Mouse (Mus musculus) hindbrain, postnatal 0 days (tissue): ENCODE data around the gene Cald1. TPM values are rescaled to one million over a fixed set of nuclear protein-coding genes. Genes with fewer than 3 reads are reported as not detected.

Experiments
- ATAC-seq: fragments of 200-750 bp; cut with Nextera tagmentation; 2 replicates; pipeline ENCODE4 v1.8.0; 2017; ENCODE audit warnings: mild to moderate bottlenecking, moderate TSS enrichment, moderate library complexity
- DNase-seq: peaks from one replicate; pipeline ENCODE4 v3.0.0-alpha.2; 2015; ENCODE audit warnings: low spot score
- H3K27ac ChIP-seq: fragments of 300-500 bp; sonication (generic); 2 replicates; pipeline ENCODE4 v1.5.1; 2014; ENCODE audit warnings: mild to moderate bottlenecking
- H3K27me3 ChIP-seq: fragments of 300-500 bp; sonication (generic); 2 replicates; pipeline ENCODE4 v1.6.1; 2014; ENCODE audit warnings: low read length, mixed read lengths; ENCODE audit not compliant: insufficient read depth
- H3K36me3 ChIP-seq: fragments of 300-500 bp; sonication (generic); 2 replicates; pipeline ENCODE4 v1.6.1; 2014; ENCODE audit warnings: low read length, mixed read lengths; ENCODE audit not compliant: insufficient read depth
- H3K4me1 ChIP-seq: fragments of 300-500 bp; sonication (generic); 2 replicates; pipeline ENCODE4 v1.6.1; 2014; ENCODE audit warnings: antibody characterized with exemption, low read length, mixed read lengths; ENCODE audit not compliant: insufficient read depth
- H3K4me2 ChIP-seq: fragments of 300-500 bp; sonication (generic); 2 replicates; pipeline ENCODE4 v1.6.1; 2014; ENCODE audit warnings: low read depth, mild to moderate bottlenecking, low read length, moderate library complexity, mixed read lengths
- H3K4me3 ChIP-seq: fragments of 300-500 bp; sonication (generic); 2 replicates; pipeline ENCODE4 v1.5.1; 2014; ENCODE audit warnings: low read length
- H3K9ac ChIP-seq: fragments of 300-500 bp; sonication (generic); replicated peaks from 2 replicates; pipeline ENCODE4 v1.6.1; 2014; ENCODE audit warnings: mild to moderate bottlenecking, low read length, moderate library complexity, mixed read lengths
- H3K9me3 ChIP-seq: fragments of 300-500 bp; sonication (generic); 2 replicates; pipeline ENCODE4 v1.6.1; 2016; ENCODE audit warnings: low read length, mixed read lengths
- CTCF ChIP-seq: IDR thresholded peaks from 2 replicates; pipeline ENCODE4 v1.5.1; 2016; ENCODE audit warnings: antibody characterized with exemption, control low read depth, low read depth
- WGBS: fragments of 180-500 bp; shearing (Covaris S2); extraction: QIAGEN DNeasy Blood & Tissue Kit; methylation state at CpG from one replicate; pipeline ENCODE4 v1.1.7; 2014; 5-methylcytosine and 5-hydroxymethylcytosine counted together
- polyA plus RNA-seq: library from polyadenylated mRNA; unstranded; fragments of >200 nt; fragmentation: Nextera tagmentation; extraction: Ambion mirVana; gene quantifications from 2 replicates; pipeline ENCODE4 v1.2.1, GENCODE M21; 2015
- total RNA-seq: library from RNA; depleted of rRNA; stranded (reverse); fragments of >200 nt; gene quantifications from 2 replicates; pipeline ENCODE4 v1.2.3, GENCODE M21; 2014

Cald1 gene
- total and polyA plus RNA-seq, 2 experiments from 2014 or later: 27.6 to 59.0 TPM

DNA sequence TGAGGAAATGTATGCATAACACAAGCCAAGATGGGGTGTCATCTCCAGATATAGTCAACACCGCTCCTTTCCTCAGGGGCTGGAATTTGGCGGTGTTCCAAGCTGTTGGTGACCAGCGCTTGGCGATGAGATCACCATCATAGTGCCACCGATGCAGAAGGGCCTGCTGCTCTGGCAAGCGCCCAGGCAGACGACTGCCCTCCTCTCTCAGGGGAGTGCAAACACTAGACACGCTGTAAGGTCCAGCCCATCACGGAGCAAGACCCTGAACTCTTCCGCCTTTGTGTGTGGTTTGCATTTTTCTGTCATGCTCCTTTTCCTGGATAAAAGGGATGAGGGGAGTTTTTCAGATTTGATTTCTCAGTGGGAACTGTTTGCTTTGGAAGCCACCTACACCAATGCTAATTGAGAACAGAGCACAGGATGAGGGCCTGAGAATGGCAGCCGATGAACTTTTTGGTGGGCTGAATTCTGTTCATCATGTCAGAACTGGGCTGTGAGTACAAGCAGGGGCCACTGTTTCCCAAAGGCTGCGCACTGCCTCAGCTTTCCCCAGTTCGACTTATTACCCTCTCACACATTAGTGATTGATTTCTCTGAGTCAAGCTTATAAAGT, 110.5 kb downstream of the Cald1 start:
- Histone ChIP-seq H3K9me3 (0 out of 2 replicates have a peak, but pooled peaks cover 3% of the 10 kb centered on the region), H3K36me3 (no peaks in the 10 kb centered on the region), H3K9ac (peak overlapping the region; percentile 65; the same call in 1 of the 2 replicates), H3K4me3 (peak overlapping the region; percentile 51), H3K4me2 (peak overlapping the region; percentile 75), H3K4me1 (peaks cover 15% of the 10 kb centered on the region), H3K27me3 (no peaks in the 10 kb centered on the region), H3K27ac (peak overlapping the region; percentile 76)
- ATAC-seq (peak; percentile 89), DNase-seq (peak; percentile 91)
- no peak for TF ChIP-seq CTCF
- 13% methylated on average over 13 of the region's 13 CpGs for WGBS

GRCm38 (mm10) chr6:34709289-34709688, 111.0 kb downstream of the Cald1 start:
- ATAC-seq (peak; percentile 89), DNase-seq (peak; percentile 84)
- Histone ChIP-seq H3K4me2 (peak overlapping the region; percentile 75), H3K4me1 (peaks cover 15% of the 10 kb centered on the region), H3K27ac (peak overlapping the region; percentile 76), H3K9ac (peak overlapping the region; percentile 65), H3K36me3 (no peaks in the 10 kb centered on the region), H3K27me3 (no peaks in the 10 kb centered on the region), H3K9me3 (0 out of 2 replicates have a peak, but pooled peaks cover 3% of the 10 kb centered on the region), H3K4me3 (peak overlapping the region; percentile 51)
- WGBS: 3% methylated on average over 11 of the region's 11 CpGs
- TF ChIP-seq CTCF: no peak

DNA sequence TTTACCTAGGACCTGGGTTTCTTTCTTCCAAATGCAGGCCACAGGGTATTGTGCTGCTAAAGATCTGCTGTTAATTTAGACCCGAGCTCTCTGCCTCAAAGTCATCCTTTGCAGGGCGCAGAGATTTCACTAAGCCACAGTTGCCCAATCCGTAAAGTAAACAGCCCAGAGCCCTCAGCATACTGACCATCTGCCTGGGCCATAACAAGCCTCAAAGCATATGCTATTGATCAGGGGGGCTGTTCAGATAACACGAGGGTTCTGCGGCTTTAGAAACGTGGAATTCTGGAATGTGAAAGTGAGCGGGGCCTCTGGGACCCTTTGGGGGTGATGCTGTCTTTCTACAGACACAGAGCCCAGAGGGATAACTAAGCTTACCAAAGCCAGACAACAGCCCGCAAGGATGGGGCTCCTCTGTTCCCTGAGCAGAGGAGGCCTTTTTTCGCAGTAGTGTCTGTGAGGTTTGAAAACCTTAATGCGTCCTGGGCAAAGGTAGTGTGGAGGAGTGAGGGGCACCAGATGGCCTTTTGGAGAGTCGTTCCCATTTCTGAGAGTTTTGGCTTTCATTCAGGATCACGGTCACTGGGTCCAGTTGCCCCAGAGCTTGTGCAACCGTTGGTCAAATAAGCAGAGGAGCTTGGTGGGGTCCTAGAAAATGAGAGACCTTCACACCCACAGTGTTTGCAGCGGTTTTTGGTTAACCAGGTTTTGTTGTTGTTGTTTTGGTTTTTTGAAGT, 111.8 kb downstream of the Cald1 start:
- H3K36me3 ChIP-seq: no peaks in the 10 kb centered on the region
- WGBS: 13% methylated on average over 14 of the region's 14 CpGs
- peaks cover 15% of the 10 kb centered on the region for H3K4me1 ChIP-seq
- ATAC-seq (no peak), DNase-seq (peak; percentile 36)
- H3K9me3 ChIP-seq: no peaks in the 10 kb centered on the region
- peak overlapping the region; percentile 75 for H3K4me2 ChIP-seq
- peak overlapping the region; percentile 51 for H3K4me3 ChIP-seq
- H3K27me3 ChIP-seq: no peaks in the 10 kb centered on the region
- peak overlapping the region; percentile 76 for H3K27ac ChIP-seq
- peak overlapping the region; percentile 65 for H3K9ac ChIP-seq
- no peak for TF ChIP-seq CTCF

DNA sequence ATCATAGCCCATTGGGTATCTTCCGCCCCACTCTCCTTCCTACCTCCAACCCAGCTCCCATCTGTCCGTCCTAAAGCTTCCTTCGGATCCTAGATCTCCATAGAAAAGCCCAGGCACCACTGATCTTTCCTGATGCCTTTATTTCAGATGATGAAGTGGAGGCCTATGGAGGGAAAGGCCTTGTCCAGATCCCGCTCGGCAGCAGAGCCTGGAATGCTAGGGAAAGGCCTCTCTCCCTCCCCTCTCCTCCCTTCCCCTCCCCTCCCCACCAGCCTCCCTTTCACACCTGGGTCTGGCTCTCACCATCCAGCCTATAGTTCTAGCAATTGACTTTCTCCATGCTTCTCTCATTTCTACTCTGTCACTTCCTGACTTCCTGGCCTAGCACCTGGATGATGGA, 112.5 kb downstream of the Cald1 start:
- peak overlapping the region; percentile 51 for H3K4me3 ChIP-seq
- peak overlapping the region; percentile 11; the same call in 1 of the 2 replicates for H3K27ac ChIP-seq
- H3K9ac ChIP-seq: peak overlapping the region; percentile 65
- peak overlapping the region; percentile 75 for H3K4me2 ChIP-seq
- TF ChIP-seq CTCF: no peak
- ATAC-seq (no peak), DNase-seq (no peak)
- no peaks in the 10 kb centered on the region for H3K9me3 ChIP-seq
- peaks cover 15% of the 10 kb centered on the region for H3K4me1 ChIP-seq
- H3K36me3 ChIP-seq: no peaks in the 10 kb centered on the region
- WGBS: 35% methylated on average over 5 of the region's 5 CpGs
- H3K27me3 ChIP-seq: no peaks in the 10 kb centered on the region

GRCm38 (mm10) chr6:34711620-34712019, 113.3 kb downstream of the Cald1 start:
- 61% methylated on average over 10 of the region's 10 CpGs for WGBS
- no peaks in the 10 kb centered on the region for H3K36me3 ChIP-seq
- no peak overlapping the region for H3K4me3 ChIP-seq
- no peaks in the 10 kb centered on the region for H3K27me3 ChIP-seq
- H3K9me3 ChIP-seq: no peaks in the 10 kb centered on the region
- H3K27ac ChIP-seq: no peak overlapping the region
- no peak for ATAC-seq
- TF ChIP-seq CTCF: no peak
- no peak overlapping the region for H3K9ac ChIP-seq
- peaks cover 15% of the 10 kb centered on the region for H3K4me1 ChIP-seq
- DNase-seq: no peak
- H3K4me2 ChIP-seq: peak overlapping the region; percentile 75

GRCm38 (mm10) chr6:34713169-34713568, 114.9 kb downstream of the Cald1 start:
- H3K9ac ChIP-seq: no peak overlapping the region
- H3K27ac ChIP-seq: no peak overlapping the region
- TF ChIP-seq CTCF: no peak
- ATAC-seq (no peak), DNase-seq (no peak)
- peaks cover 13% of the 10 kb centered on the region for H3K4me1 ChIP-seq
- no peaks in the 10 kb centered on the region for H3K27me3 ChIP-seq
- no peak overlapping the region for H3K4me2 ChIP-seq
- no peaks in the 10 kb centered on the region for H3K36me3 ChIP-seq
- no peak overlapping the region for H3K4me3 ChIP-seq
- WGBS: 82% methylated on average over 4 of the region's 4 CpGs
- no peaks in the 10 kb centered on the region for H3K9me3 ChIP-seq

DNA sequence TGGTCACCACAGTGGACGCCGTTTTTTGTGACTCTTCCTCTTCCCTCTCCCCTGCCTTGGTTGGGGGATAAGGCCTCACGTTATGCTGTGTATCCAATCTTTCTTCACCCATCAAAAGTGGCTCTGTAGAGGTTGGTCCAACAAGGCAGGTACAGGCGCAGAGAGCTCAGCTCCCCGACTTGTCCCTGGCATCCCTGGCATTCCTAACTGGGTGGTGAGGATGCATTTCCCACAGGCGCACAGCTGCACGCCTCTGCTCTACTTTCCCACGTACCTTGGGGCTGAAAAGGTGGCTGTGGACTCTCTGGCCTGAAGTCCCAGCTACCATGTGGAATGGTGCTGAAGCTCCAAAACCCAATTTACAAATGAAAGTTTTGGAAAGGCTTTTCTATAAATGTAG, 115.5 kb downstream of the Cald1 start:
- no peaks in the 10 kb centered on the region for H3K9me3 ChIP-seq
- no peak overlapping the region for H3K27ac ChIP-seq
- H3K27me3 ChIP-seq: no peaks in the 10 kb centered on the region
- DNase-seq (no peak), ATAC-seq (no peak)
- H3K4me2 ChIP-seq: no peak overlapping the region
- no peak overlapping the region for H3K4me3 ChIP-seq
- H3K4me1 ChIP-seq: peaks cover 7% of the 10 kb centered on the region
- no peaks in the 10 kb centered on the region for H3K36me3 ChIP-seq
- no peak overlapping the region for H3K9ac ChIP-seq
- WGBS: 91% methylated on average over 8 of the region's 8 CpGs
- no peak for TF ChIP-seq CTCF
